Mouse (Mus musculus): ENCODE measurements around the gene Galnt3.

DNA sequence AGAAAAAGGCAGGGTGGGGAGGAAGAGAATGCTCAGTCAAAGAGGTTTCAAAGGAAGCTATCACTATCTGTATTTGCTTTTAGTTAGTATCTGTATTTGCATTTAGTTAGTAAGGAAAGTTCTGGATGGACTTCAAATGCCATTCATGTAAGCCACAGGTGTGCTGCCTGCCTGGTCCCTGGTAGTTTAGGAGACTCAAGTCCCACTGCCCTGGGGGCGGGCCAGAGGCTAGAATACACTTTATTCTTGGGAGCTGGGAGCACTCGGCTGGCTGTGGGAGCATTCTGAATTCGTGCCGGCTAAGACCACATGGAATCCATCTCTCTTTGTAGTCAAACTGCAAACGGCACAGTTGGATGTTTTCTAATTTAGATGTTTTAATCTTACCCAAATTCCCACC, 33.5 kb downstream of the Galnt3 start:
- TF ChIP-seq CTCF (IDR thresholded peaks at IDR 0.05; ENCODE audit: control insufficient read depth, insufficient read depth, insufficient read length) (no peak), MYOG (IDR thresholded peaks at IDR 0.05; ENCODE audit: control insufficient read depth, extremely low read depth, insufficient read length) (no peak), USF1 (IDR thresholded peaks at IDR 0.05; ENCODE audit: low read depth) (no peak), FOSL1 (IDR thresholded peaks at IDR 0.05; ENCODE audit: insufficient read depth, low read length, poor library complexity, severe bottlenecking) (no peak), MAX (IDR thresholded peaks at IDR 0.05) (no peak), CEBPB (IDR thresholded peaks at IDR 0.05; ENCODE audit: low read depth) (no peak), MYOD1 (IDR thresholded peaks at IDR 0.05; ENCODE audit: control insufficient read depth, insufficient read length, low read depth) (no peak)

Measured in C2C12 (cell line).